Mouse (Mus musculus): ENCODE measurements around the gene Dhx34. TPM values are rescaled to one million over a fixed set of nuclear protein-coding genes. Genes with fewer than 3 reads are reported as not detected.

The Dhx34 gene
- polyA plus RNA-seq, 1 experiment from 2014 or later, result 10.3 TPM

- no peak overlapping the region for H3K4me3 ChIP-seq (ENCODE audit: low read depth, low read length)
- H3K27me3 ChIP-seq (ENCODE audit: control insufficient read depth, insufficient read depth, low read length), result no peaks in the 10 kb centered on the region
- no peaks in the 10 kb centered on the region for H3K9me3 ChIP-seq (ENCODE audit: control insufficient read depth, low read length)
- 17% methylated on average over 15 of the region's 15 CpGs for WGBS
- H3K4me1 ChIP-seq (ENCODE audit: control insufficient read depth, insufficient read depth, low read length), result no peaks in the 10 kb centered on the region
- H3K9ac ChIP-seq (ENCODE audit: low read length), result no peak overlapping the region
- H3K4me2 ChIP-seq, result no peak overlapping the region
- H3K36me3 ChIP-seq (ENCODE audit: control insufficient read depth, insufficient read depth, low read length), result no peaks in the 10 kb centered on the region
- ATAC-seq (ENCODE audit: low FRiP score), result no peak
- DNase-seq (ENCODE audit: low spot score, missing footprints), result peak; percentile 95
- no peak overlapping the region for H3K27ac ChIP-seq (ENCODE audit: low read depth, low read length)
Measured at GRCm38 (mm10) chr7:16147643-16148042, 74.2 kb downstream of the Dhx34 start.

Other genes with a start within 250 kb of the Dhx34 start
- 5.0 and 6.1 TPM in 2 replicates for gene Bicra, start 174.1 kb downstream of the Dhx34 start, polyA plus RNA-seq (2014; fragmentation: Nextera tagmentation; extraction: Ambion mirVana)
- not detected in 2 replicates for gene Zfp541, start 160.2 kb downstream of the Dhx34 start, polyA plus RNA-seq (2014; fragmentation: Nextera tagmentation; extraction: Ambion mirVana)
- 162 and 165 TPM in 2 replicates for gene Napa, start 123.6 kb downstream of the Dhx34 start, polyA plus RNA-seq (2014; fragmentation: Nextera tagmentation; extraction: Ambion mirVana)
- gene Kptn, start 102.1 kb downstream of the Dhx34 start, polyA plus RNA-seq (2014; fragmentation: Nextera tagmentation; extraction: Ambion mirVana), result 16.2 and 18.2 TPM in 2 replicates
- gene Slc8a2, start 92.2 kb downstream of the Dhx34 start, polyA plus RNA-seq (2014; fragmentation: Nextera tagmentation; extraction: Ambion mirVana), result 0.27 and 0.34 TPM in 2 replicates
- 74.7 and 80.7 TPM in 2 replicates for gene Meis3, start 46.9 kb downstream of the Dhx34 start, polyA plus RNA-seq (2014; fragmentation: Nextera tagmentation; extraction: Ambion mirVana)
- 0.12 TPM in 1 of 2 replicates, not detected in the other for gene C5ar2, start 22.1 kb upstream of the Dhx34 start, polyA plus RNA-seq (2014; fragmentation: Nextera tagmentation; extraction: Ambion mirVana)
- gene C5ar1, start 37.5 kb upstream of the Dhx34 start, polyA plus RNA-seq (2014; fragmentation: Nextera tagmentation; extraction: Ambion mirVana), result 1.3 TPM in 2 replicates
- gene Inafm1, start 51.6 kb upstream of the Dhx34 start, polyA plus RNA-seq (2014; fragmentation: Nextera tagmentation; extraction: Ambion mirVana), result 9.8 and 10.3 TPM in 2 replicates
- 17.9 and 20.2 TPM in 2 replicates for gene Ccdc9, start 64.8 kb upstream of the Dhx34 start, polyA plus RNA-seq (2014; fragmentation: Nextera tagmentation; extraction: Ambion mirVana)
- 6.3 and 8.3 TPM in 2 replicates for gene Bbc3, start 86.4 kb upstream of the Dhx34 start, polyA plus RNA-seq (2014; fragmentation: Nextera tagmentation; extraction: Ambion mirVana)
- 382 and 395 TPM in 2 replicates for gene Sae1, start 165.8 kb upstream of the Dhx34 start, polyA plus RNA-seq (2014; fragmentation: Nextera tagmentation; extraction: Ambion mirVana)
- 15.5 and 16.1 TPM in 2 replicates for gene Zc3h4, start 178.9 kb upstream of the Dhx34 start, polyA plus RNA-seq (2014; fragmentation: Nextera tagmentation; extraction: Ambion mirVana)
- gene Tmem160, start 230.7 kb upstream of the Dhx34 start, polyA plus RNA-seq (2014; fragmentation: Nextera tagmentation; extraction: Ambion mirVana), result 40.0 and 49.2 TPM in 2 replicates

Measured in midbrain, embryonic 11.5 days (tissue).